Mouse (Mus musculus) lung, postnatal 0 days (tissue): ENCODE measurements at regions not wholly inside any gene's neighbourhood (a gene's known extent, or its start where the extent isn't known, plus 50 kb on each side); places are given as distances from the start of the nearest gene placed in this dataset.

ENCODE experiments used
- ATAC-seq: fragments of 200-750 bp; cut with Nextera tagmentation; 2 replicates; pipeline ENCODE4 v1.8.0; 2017; ENCODE audit warnings: moderate library complexity
- DNase-seq: peaks from one replicate; pipeline ENCODE4 v3.0.0-alpha.2; 2016; ENCODE audit warnings: low spot score
- H3K27ac ChIP-seq: fragments of 300-500 bp; sonication (generic); 2 replicates; pipeline ENCODE4 v1.5.1; 2014; ENCODE audit warnings: antibody characterized with exemption, mild to moderate bottlenecking, low read length, mixed read lengths
- H3K27me3 ChIP-seq: fragments of 300-500 bp; sonication (generic); replicated peaks from 2 replicates; pipeline ENCODE4 v1.6.1; 2014; ENCODE audit warnings: low read length, mixed read lengths; ENCODE audit not compliant: insufficient read depth
- H3K36me3 ChIP-seq: fragments of 300-500 bp; sonication (generic); 2 replicates; pipeline ENCODE4 v1.6.1; 2014; ENCODE audit warnings: low read length, mixed read lengths; ENCODE audit not compliant: insufficient read depth
- H3K4me1 ChIP-seq: fragments of 300-500 bp; sonication (generic); 2 replicates; pipeline ENCODE4 v1.6.1; 2014; ENCODE audit warnings: antibody characterized with exemption, low read depth, low read length, mixed read lengths; ENCODE audit not compliant: insufficient read depth
- H3K4me2 ChIP-seq: fragments of 300-500 bp; sonication (generic); replicated peaks from 2 replicates; pipeline ENCODE4 v1.6.1; 2014; ENCODE audit warnings: low read depth, mild to moderate bottlenecking, low read length, moderate library complexity, mixed read lengths
- H3K4me3 ChIP-seq: fragments of 300-500 bp; sonication (generic); 2 replicates; pipeline ENCODE4 v1.5.1; 2014; ENCODE audit warnings: low read depth, low read length
- H3K9ac ChIP-seq: fragments of 300-500 bp; sonication (generic); replicated peaks from 2 replicates; pipeline ENCODE4 v1.6.1; 2014; ENCODE audit warnings: low read depth, mild to moderate bottlenecking
- H3K9me3 ChIP-seq: fragments of 300-500 bp; sonication (generic); 2 replicates; pipeline ENCODE4 v1.6.1; 2016; ENCODE audit warnings: low read length, mixed read lengths
- CTCF ChIP-seq: IDR thresholded peaks from 2 replicates; pipeline ENCODE4 v1.5.1; 2016; ENCODE audit warnings: antibody characterized with exemption, mild to moderate bottlenecking
- EP300 ChIP-seq: IDR thresholded peaks from 2 replicates; pipeline ENCODE4 v1.6.1; 2016; ENCODE audit warnings: antibody characterized with exemption, mild to moderate bottlenecking, control low read depth
- WGBS: fragments of 180-500 bp; shearing (Covaris S2); extraction: QIAGEN DNeasy Blood & Tissue Kit; methylation state at CpG from one replicate; pipeline ENCODE4 v1.1.7; 2014; 5-methylcytosine and 5-hydroxymethylcytosine counted together

DNA sequence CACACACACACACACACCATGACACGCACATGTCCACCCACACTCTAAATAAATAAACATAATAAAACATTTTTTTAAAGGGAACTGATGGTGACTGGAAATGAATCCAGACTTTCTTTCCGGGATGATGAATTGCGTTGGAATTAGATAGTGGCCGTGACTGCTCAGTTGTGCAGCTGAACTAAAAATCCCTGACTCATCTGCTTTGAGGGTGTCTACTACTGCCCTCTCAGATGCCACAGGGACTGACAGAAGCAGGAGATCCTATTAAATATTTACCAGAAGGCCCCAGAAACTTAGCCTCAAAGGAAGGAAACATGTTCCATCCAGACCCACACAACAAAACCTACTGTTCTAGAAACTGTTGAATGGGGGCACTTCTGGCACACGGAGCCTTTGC is 65.7 kb downstream of the Polr2m start:
- Histone ChIP-seq H3K27me3 (no peaks in the 10 kb centered on the region), H3K36me3 (no peaks in the 10 kb centered on the region), H3K4me3 (no peak overlapping the region), H3K4me1 (no peaks in the 10 kb centered on the region), H3K9me3 (no peaks in the 10 kb centered on the region), H3K27ac (no peak overlapping the region), H3K4me2 (no peak overlapping the region), H3K9ac (no peak overlapping the region)
- TF ChIP-seq EP300 (no peak), CTCF (no peak)
- ATAC-seq (no peak), DNase-seq (no peak)
- WGBS = 64% methylated on average over 5 of the region's 5 CpGs

DNA sequence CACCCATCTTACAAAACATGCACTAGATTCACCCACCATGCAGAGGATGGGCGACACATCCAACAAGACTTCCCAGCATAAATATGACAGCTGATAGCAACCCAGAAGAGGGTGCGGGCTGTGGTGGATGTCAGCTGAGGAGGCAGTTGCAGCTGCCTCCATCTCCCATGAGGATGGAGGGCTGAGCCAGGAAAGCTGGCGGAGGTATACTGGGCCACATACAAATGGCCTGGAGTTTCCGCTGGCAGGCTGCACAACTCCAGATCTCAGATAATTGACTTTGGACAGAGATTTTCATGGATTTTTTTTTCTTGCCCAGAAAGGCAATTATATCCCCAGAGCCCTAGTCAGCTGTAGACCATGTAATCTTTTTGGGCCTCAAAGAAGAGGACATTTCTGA is 67.2 kb downstream of the Polr2m start:
- ATAC-seq (no peak), DNase-seq (no peak)
- Histone ChIP-seq H3K9me3 (no peaks in the 10 kb centered on the region), H3K36me3 (no peaks in the 10 kb centered on the region), H3K4me1 (no peaks in the 10 kb centered on the region), H3K4me3 (no peak overlapping the region), H3K27me3 (no peaks in the 10 kb centered on the region), H3K4me2 (no peak overlapping the region), H3K9ac (no peak overlapping the region), H3K27ac (no peak overlapping the region)
- 91% methylated on average over 4 of the region's 4 CpGs for WGBS
- TF ChIP-seq EP300 (no peak), CTCF (no peak)

DNA sequence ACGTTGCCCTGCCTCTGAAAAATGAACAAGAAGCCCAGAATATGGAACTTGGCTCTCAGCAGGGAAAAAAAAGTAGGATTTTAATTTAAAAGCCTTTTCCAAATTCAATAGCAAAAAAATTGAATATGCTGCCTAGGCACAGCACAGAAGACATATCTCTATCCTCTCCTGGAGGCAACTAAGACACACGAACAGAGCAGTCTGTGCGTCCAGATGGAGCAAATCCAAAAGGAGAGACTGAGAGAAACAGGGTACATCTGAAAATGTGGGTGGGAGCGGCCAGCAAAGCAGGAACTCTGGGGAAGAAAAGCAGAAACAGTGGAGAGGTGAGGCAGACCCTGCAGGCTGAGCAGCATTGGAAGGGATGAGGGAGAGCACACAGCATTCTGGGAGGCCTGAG is 68.5 kb downstream of the Polr2m start:
- no peaks in the 10 kb centered on the region for H3K27me3 ChIP-seq
- H3K4me1 ChIP-seq = no peaks in the 10 kb centered on the region
- no peak overlapping the region for H3K4me2 ChIP-seq
- no peak for DNase-seq
- ATAC-seq = no peak
- no peak overlapping the region for H3K9ac ChIP-seq
- WGBS = 55% methylated on average over 4 of the region's 4 CpGs
- H3K27ac ChIP-seq = no peak overlapping the region
- H3K9me3 ChIP-seq = no peaks in the 10 kb centered on the region
- no peak overlapping the region for H3K4me3 ChIP-seq
- no peak for TF ChIP-seq CTCF
- TF ChIP-seq EP300 = no peak
- H3K36me3 ChIP-seq = no peaks in the 10 kb centered on the region

DNA sequence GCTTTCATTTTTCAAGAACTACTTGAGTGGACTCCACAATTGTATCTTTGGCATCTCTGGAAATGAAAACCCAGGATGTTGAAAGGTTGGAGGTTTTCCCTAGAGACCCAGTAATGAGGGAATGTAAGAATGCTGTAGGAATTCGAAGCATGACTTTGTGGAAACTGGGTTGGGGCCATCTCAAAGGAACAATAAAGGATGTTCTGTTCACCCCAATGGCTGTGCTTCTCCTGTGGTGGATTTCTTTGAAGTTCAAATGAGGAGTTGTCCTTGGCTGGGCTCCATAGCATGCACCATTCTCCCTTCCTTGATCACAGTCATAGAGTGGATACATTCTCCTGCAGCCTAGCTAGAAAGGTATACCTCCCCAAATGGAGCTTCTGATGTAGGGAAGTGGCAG is 74.6 kb downstream of the Polr2m start:
- Histone ChIP-seq H3K4me1 (no peaks in the 10 kb centered on the region), H3K9me3 (no peaks in the 10 kb centered on the region), H3K27me3 (no peaks in the 10 kb centered on the region), H3K4me2 (no peak overlapping the region), H3K9ac (no peak overlapping the region), H3K27ac (no peak overlapping the region), H3K36me3 (no peaks in the 10 kb centered on the region), H3K4me3 (no peak overlapping the region)
- no peak for TF ChIP-seq CTCF
- no peak for TF ChIP-seq EP300
- 67% methylated on average over 1 of the region's 1 CpGs for WGBS
- DNase-seq (no peak), ATAC-seq (no peak)

DNA sequence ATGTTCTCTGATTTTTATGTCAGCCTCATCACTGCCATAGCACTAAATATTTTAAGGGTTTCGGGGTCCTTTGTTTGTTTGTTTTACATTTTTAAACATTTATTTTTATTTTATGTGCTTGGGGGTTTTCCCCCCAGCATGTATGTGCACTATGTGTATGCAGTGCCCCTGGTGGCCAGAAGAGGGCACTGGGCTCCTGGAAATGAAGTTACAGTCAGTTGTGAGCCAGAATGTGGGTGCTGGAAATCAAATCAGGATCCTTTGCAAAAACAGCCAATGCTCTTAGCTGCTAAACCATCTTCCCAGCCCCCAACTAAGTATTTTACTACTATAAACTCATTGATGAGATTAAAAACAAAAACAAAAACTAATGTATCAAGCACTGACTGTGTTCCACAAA is 75.8 kb downstream of the Polr2m start:
- ATAC-seq = no peak
- no peak overlapping the region for H3K4me2 ChIP-seq
- TF ChIP-seq EP300 (no peak), CTCF (0 out of 2 replicates have a peak, but pooled peaks have one; percentile 10)
- 91% methylated on average over 1 of the region's 1 CpGs for WGBS
- no peak overlapping the region for H3K4me3 ChIP-seq
- H3K27ac ChIP-seq = no peak overlapping the region
- DNase-seq = no peak
- H3K9ac ChIP-seq = no peak overlapping the region
- H3K36me3 ChIP-seq = no peaks in the 10 kb centered on the region
- H3K4me1 ChIP-seq = no peaks in the 10 kb centered on the region
- no peaks in the 10 kb centered on the region for H3K9me3 ChIP-seq
- no peaks in the 10 kb centered on the region for H3K27me3 ChIP-seq

DNA sequence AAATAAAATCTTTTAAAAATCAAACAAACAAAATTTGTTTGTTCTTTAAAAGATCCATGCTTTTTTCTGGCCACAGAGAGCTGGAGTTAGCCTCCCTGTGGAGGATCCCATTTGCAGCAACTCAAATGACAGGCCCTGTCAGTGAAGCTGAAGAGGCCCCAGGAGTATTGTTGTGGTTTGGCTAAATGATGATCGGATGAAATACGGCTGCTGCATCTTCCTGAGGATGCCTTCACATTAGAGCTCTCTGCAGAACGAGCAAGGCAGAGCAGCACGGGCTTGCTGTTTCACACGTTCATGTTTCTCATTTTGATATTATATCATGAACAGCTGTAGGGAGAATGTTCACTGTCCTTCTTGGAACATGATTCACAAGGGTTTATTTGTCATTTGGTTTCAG is 76.8 kb downstream of the Polr2m start:
- DNase-seq (no peak), ATAC-seq (no peak)
- TF ChIP-seq EP300 (no peak), CTCF (no peak)

More for the DNA sequence above, 76.8 kb downstream of the Polr2m start:
- Histone ChIP-seq H3K27ac (no peak overlapping the region), H3K9me3 (no peaks in the 10 kb centered on the region), H3K4me3 (no peak overlapping the region), H3K36me3 (no peaks in the 10 kb centered on the region), H3K4me1 (no peaks in the 10 kb centered on the region), H3K9ac (no peak overlapping the region), H3K4me2 (no peak overlapping the region), H3K27me3 (no peaks in the 10 kb centered on the region)
- 68% methylated on average over 5 of the region's 5 CpGs for WGBS
